Mouse (Mus musculus): ENCODE results near the gene Znrf1. TPM values are rescaled to one million over a fixed set of nuclear protein-coding genes. Genes with fewer than 3 reads are reported as not detected.

Znrf1 gene
- 22.6 and 28.2 TPM in 2 replicates for polyA plus RNA-seq (2015; fragmentation: Nextera tagmentation; extraction: Ambion mirVana)

GRCm38 (mm10) chr8:111536031-111536977 is at the start of gene Znrf1:
TSS of gene Znrf1 (plus strand) at chr8:111536097.

GRCm38 (mm10) chr8:111521713-111522429 is 14.0 kb upstream of the Znrf1 start, which contains the start of gene Wdr59:
TSS of gene Wdr59 (minus strand) at chr8:111522092.

GRCm38 (mm10) chr8:111630105-111630521 is 94.2 kb downstream of the Znrf1 start, which contains the start of gene Ldhd:
TSS of gene Ldhd (minus strand) at chr8:111630374.

GRCm38 (mm10) chr8:111643264-111644141 is 107.6 kb downstream of the Znrf1 start, which contains the start of gene Zfp1:
TSS of gene Zfp1 (plus strand) at chr8:111643401.

Other genes with a start within 250 kb of the Znrf1 start
- 9.3 and 10.2 TPM in 2 replicates for gene Rfwd3, start 235.9 kb upstream of the Znrf1 start, polyA plus RNA-seq (2015; fragmentation: Nextera tagmentation; extraction: Ambion mirVana)
- gene Mlkl, start 197.9 kb upstream of the Znrf1 start, polyA plus RNA-seq (2015; fragmentation: Nextera tagmentation; extraction: Ambion mirVana): 1.8 and 3.6 TPM in 2 replicates
- gene Fa2h, start 142.3 kb upstream of the Znrf1 start, polyA plus RNA-seq (2015; fragmentation: Nextera tagmentation; extraction: Ambion mirVana): 0.58 and 0.83 TPM in 2 replicates
- gene Wdr59, start 14.0 kb upstream of the Znrf1 start, polyA plus RNA-seq (2015; fragmentation: Nextera tagmentation; extraction: Ambion mirVana): 2.9 and 3.4 TPM in 2 replicates
- 1.6 and 2.2 TPM in 2 replicates for gene Ldhd, start 94.3 kb downstream of the Znrf1 start, polyA plus RNA-seq (2015; fragmentation: Nextera tagmentation; extraction: Ambion mirVana)
- gene Zfp1, start 107.3 kb downstream of the Znrf1 start, polyA plus RNA-seq (2015; fragmentation: Nextera tagmentation; extraction: Ambion mirVana): 10.8 and 11.0 TPM in 2 replicates
- 0.23 TPM in 1 of 2 replicates, not detected in the other for gene Ctrb1, start 154.9 kb downstream of the Znrf1 start, polyA plus RNA-seq (2015; fragmentation: Nextera tagmentation; extraction: Ambion mirVana)
- 17.2 and 18.9 TPM in 2 replicates for gene Bcar1, start 207.7 kb downstream of the Znrf1 start, polyA plus RNA-seq (2015; fragmentation: Nextera tagmentation; extraction: Ambion mirVana)